Mouse (Mus musculus) lung, postnatal 0 days (tissue): ENCODE measurements at regions not wholly inside any gene's neighbourhood (a gene's known extent, or its start where the extent isn't known, plus 50 kb on each side); places are given as distances from the start of the nearest gene placed in this dataset.

Source experiments
- CTCF ChIP-seq: IDR thresholded peaks from 2 replicates; pipeline ENCODE4 v1.5.1; 2016; ENCODE audit warnings: antibody characterized with exemption, mild to moderate bottlenecking
- EP300 ChIP-seq: IDR thresholded peaks from 2 replicates; pipeline ENCODE4 v1.6.1; 2016; ENCODE audit warnings: antibody characterized with exemption, mild to moderate bottlenecking, control low read depth

DNA sequence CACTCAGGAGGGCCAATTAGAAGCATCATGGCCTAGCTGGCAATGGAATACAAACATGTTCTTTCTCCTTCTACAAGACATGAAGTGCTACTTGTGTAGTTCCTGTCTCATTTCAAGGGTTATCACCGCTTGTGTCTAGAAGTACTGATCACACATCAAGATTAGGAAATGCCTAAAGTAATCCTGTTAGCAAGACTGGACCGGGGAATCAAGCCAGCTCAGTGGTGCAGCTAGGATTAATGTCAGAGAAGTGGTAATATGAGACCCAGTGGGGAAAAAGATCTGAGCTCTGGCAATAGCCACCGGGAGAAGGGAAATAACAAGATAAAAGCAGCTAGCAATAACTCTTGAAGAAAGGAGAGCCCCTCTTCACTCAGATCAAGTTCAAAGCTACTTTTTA, 506.7 kb upstream of the Rps6ka3 start:
- TF ChIP-seq CTCF, result no peak
- TF ChIP-seq EP300, result no peak
